In the genomic region with DNA sequence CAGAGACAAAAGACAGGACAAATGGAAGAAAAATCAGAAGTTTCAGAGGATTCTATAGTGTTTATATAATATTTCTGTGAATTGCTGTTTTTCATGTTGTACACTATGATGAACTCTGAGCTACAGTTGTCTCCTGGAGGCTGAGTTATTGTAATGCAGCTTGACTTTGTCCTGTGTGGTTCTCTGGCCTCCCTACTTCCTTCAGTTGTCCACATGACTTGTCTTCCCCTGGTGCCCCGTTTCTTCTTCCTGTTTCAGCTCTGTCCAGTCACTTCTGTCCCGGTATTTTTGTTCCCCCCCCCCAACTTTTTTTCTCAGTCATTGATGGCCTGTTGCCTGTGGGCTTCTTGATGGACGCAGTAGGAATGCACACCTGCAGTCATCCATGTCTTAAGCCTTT, we compare ENCODE assay signal across 13 mouse cellular contexts.
A peak's percentile ranks its signal among the peaks of the same experiment; 100 is the strongest.
DNase-seq lines count a peak whose midpoint lies in the region; ATAC-seq and TF ChIP-seq lines count a peak whose summit lies in the region.
"Had no signal": no experiment of that assay in that cellular context is flagged by ENCODE, and none has a peak within 500 bp of the region (broad histone marks: within the 10 kb centered on the region; RNA-seq: fewer than 3 reads in every experiment).

No protein-coding gene starts in this region.

- H3K4me2 ChIP-seq in heart, embryonic 15.5 days = no peak overlapping the region
- H3K4me2 ChIP-seq in lung, embryonic 14.5 days = peak overlapping the region; percentile 38
- H3K4me2 ChIP-seq: embryonic facial prominence, embryonic 15.5 days had no signal

- TF ChIP-seq POLR2A in lung, adult 2 months (IDR thresholded peaks at IDR 0.05; ENCODE audit: borderline replicate concordance, extremely low read depth, low read depth, low read length) = no peak

- DNase-seq in heart, adult 8-10 months (ENCODE audit: low spot score) = no peak
- DNase-seq in lung, embryonic 14.5 days = no peak
- no peak for DNase-seq in lung, adult 2 months
- peak; percentile 18 for DNase-seq in c-Kit-positive CD71-negative TER-119-negative erythroid progenitor cells, embryonic 14.5 days (ENCODE audit: low read depth)
- DNase-seq in urinary bladder, adult 18-20 months (ENCODE audit: low spot score in 2 of 2) = no peak
- DNase-seq in adipocyte (ENCODE audit: low spot score) = no peak
- DNase-seq: cerebellum, postnatal 25 days; forebrain, postnatal 0 days; right cerebral cortex, adult 18-20 months had no signal

- no peaks in the 10 kb centered on the region for H3K36me3 ChIP-seq in heart, embryonic 15.5 days
- H3K36me3 ChIP-seq in lung, embryonic 14.5 days (ENCODE audit: insufficient read depth) = no peaks in the 10 kb centered on the region
- H3K36me3 ChIP-seq in megakaryocyte, embryonic 14.5 days (replicated peaks; ENCODE audit: low read length) = no peaks in the 10 kb centered on the region
- H3K36me3 ChIP-seq: embryonic facial prominence, embryonic 15.5 days had no signal

- H3K27ac ChIP-seq in heart, embryonic 15.5 days = peak overlapping the region; percentile 37
- peak overlapping the region; percentile 71 for H3K27ac ChIP-seq in lung, embryonic 14.5 days (ENCODE audit: low read depth)
- H3K27ac ChIP-seq: embryonic facial prominence, embryonic 15.5 days had no signal

- ATAC-seq in heart, embryonic 15.5 days (replicated peaks; ENCODE audit: insufficient number of reproducible peaks, insufficient read depth, low FRiP score, low read depth) = no peak
- ATAC-seq in lung, embryonic 14.5 days (ENCODE audit: insufficient read depth) = peak; percentile 32; the same call in 1 of the 2 replicates
- ATAC-seq: forebrain, postnatal 0 days; hindbrain, embryonic 16.5 days had no signal

- no peak overlapping the region for H3K4me3 ChIP-seq in heart, embryonic 15.5 days
- no peak overlapping the region for H3K4me3 ChIP-seq in lung, embryonic 14.5 days (ENCODE audit: low read depth, low read length)
- no peak overlapping the region for H3K4me3 ChIP-seq in lung, adult 2 months (replicated peaks; ENCODE audit: extremely low read depth, low read depth, low read length)
- peak overlapping the region; percentile 64 for H3K4me3 ChIP-seq in megakaryocyte, embryonic 14.5 days (replicated peaks)
- H3K4me3 ChIP-seq: embryonic facial prominence, embryonic 15.5 days had no signal

- no peak for TF ChIP-seq CTCF in lung, embryonic 14.5 days (IDR thresholded peaks at IDR 0.05; ENCODE audit: low read depth)
- TF ChIP-seq CTCF in lung, adult 2 months (IDR thresholded peaks at IDR 0.05; ENCODE audit: insufficient read depth, low read length) = no peak

- no peaks in the 10 kb centered on the region for H3K9me3 ChIP-seq in heart, embryonic 15.5 days (replicated peaks)
- no peaks in the 10 kb centered on the region for H3K9me3 ChIP-seq in lung, embryonic 14.5 days (ENCODE audit: low read depth, low read length)
- no peaks in the 10 kb centered on the region for H3K9me3 ChIP-seq in megakaryocyte, embryonic 14.5 days
- H3K9me3 ChIP-seq: embryonic facial prominence, embryonic 15.5 days had no signal

- no peak overlapping the region for H3K9ac ChIP-seq in heart, embryonic 15.5 days
- H3K9ac ChIP-seq in lung, embryonic 14.5 days = no peak overlapping the region
- H3K9ac ChIP-seq: embryonic facial prominence, embryonic 15.5 days; forebrain, postnatal 0 days had no signal

- no peaks in the 10 kb centered on the region for H3K27me3 ChIP-seq in heart, embryonic 15.5 days
- H3K27me3 ChIP-seq in lung, embryonic 14.5 days (ENCODE audit: insufficient read depth, low read length) = no peaks in the 10 kb centered on the region
- H3K27me3 ChIP-seq in megakaryocyte, embryonic 14.5 days (replicated peaks) = peaks cover 2% of the 10 kb centered on the region
- H3K27me3 ChIP-seq: embryonic facial prominence, embryonic 15.5 days had no signal

- H3K4me1 ChIP-seq in heart, embryonic 15.5 days (replicated peaks) = no peaks in the 10 kb centered on the region; the same call in 1 of the 2 replicates
- H3K4me1 ChIP-seq in lung, embryonic 14.5 days (ENCODE audit: insufficient read depth) = peaks cover 9% of the 10 kb centered on the region; the same call in 1 of the 2 replicates
- H3K4me1 ChIP-seq in lung, adult 2 months (ENCODE audit: control insufficient read depth, insufficient read depth, low read length) = peaks cover 4% of the 10 kb centered on the region; the same call in 1 of the 2 replicates
- H3K4me1 ChIP-seq in megakaryocyte, embryonic 14.5 days = peaks cover 7% of the 10 kb centered on the region; the same call in 1 of the 2 replicates
- H3K4me1 ChIP-seq: embryonic facial prominence, embryonic 15.5 days had no signal

- 62% methylated on average over 3 of the region's 3 CpGs for WGBS in heart, embryonic 15.5 days
- WGBS in lung, embryonic 14.5 days = 48% methylated on average over 3 of the region's 3 CpGs
- 39% methylated on average over 3 of the region's 3 CpGs for WGBS in lung, adult 2 months
